Comparison of ENCODE assay signal across 8 mouse cellular contexts in genomic region chr3:36330656-36331055, GRCm38 (mm10).
DNase-seq lines count a peak whose midpoint lies in the region; ATAC-seq and TF ChIP-seq lines count a peak whose summit lies in the region.

No protein-coding gene starts in this region.

- DNase-seq in cerebellum, adult 2 months, result peak in 1 of 2 experiments; percentile 7
- DNase-seq in cerebellum, adult 11 months, result no peak
- peak; percentile 45 for DNase-seq in neural tube, embryonic 10.5 days (ENCODE audit: extremely low spot score, low spot score)
- peak; percentile 63 for DNase-seq in brain, embryonic 14.5 days (ENCODE audit: low read depth)
- peak; percentile 32 for DNase-seq in gastrocnemius, postnatal 14 days
- DNase-seq in ovary, adult 18-20 months (ENCODE audit: low spot score), result no peak

- no peak overlapping the region for H3K4me2 ChIP-seq in neural tube, embryonic 15.5 days
- no peak overlapping the region for H3K4me2 ChIP-seq in lung, embryonic 16.5 days (ENCODE audit: low read depth, low read length)

- no peaks in the 10 kb centered on the region for H3K9me3 ChIP-seq in neural tube, embryonic 15.5 days (replicated peaks)
- no peaks in the 10 kb centered on the region for H3K9me3 ChIP-seq in lung, embryonic 16.5 days (ENCODE audit: control insufficient read depth, low read length)

- no peaks in the 10 kb centered on the region for H3K4me1 ChIP-seq in cerebellum, adult 2 months (ENCODE audit: control insufficient read depth, insufficient read depth, low read length)
- no peaks in the 10 kb centered on the region for H3K4me1 ChIP-seq in neural tube, embryonic 15.5 days
- no peaks in the 10 kb centered on the region for H3K4me1 ChIP-seq in lung, embryonic 16.5 days (replicated peaks; ENCODE audit: control insufficient read depth, insufficient read depth, low read length)

- no peaks in the 10 kb centered on the region for H3K27me3 ChIP-seq in cerebellum, adult 2 months (ENCODE audit: control insufficient read depth, insufficient read depth, low read length)
- H3K27me3 ChIP-seq in neural tube, embryonic 15.5 days (replicated peaks), result no peaks in the 10 kb centered on the region
- H3K27me3 ChIP-seq in lung, embryonic 16.5 days (ENCODE audit: control insufficient read depth, insufficient read depth, low read depth, low read length), result no peaks in the 10 kb centered on the region

- H3K36me3 ChIP-seq in neural tube, embryonic 15.5 days, result no peaks in the 10 kb centered on the region
- H3K36me3 ChIP-seq in lung, embryonic 16.5 days (ENCODE audit: control insufficient read depth, insufficient read depth, low read length), result no peaks in the 10 kb centered on the region

- TF ChIP-seq POLR2A in cerebellum, adult 2 months (IDR thresholded peaks at IDR 0.05; ENCODE audit: borderline replicate concordance, insufficient read depth, low read length), result no peak
- TF ChIP-seq POLR2A in brain, embryonic 14.5 days (IDR thresholded peaks at IDR 0.05; ENCODE audit: borderline replicate concordance, extremely low read depth, insufficient read depth, insufficient read length, poor library complexity, severe bottlenecking), result no peak

- no peak overlapping the region for H3K9ac ChIP-seq in neural tube, embryonic 15.5 days (replicated peaks)
- H3K9ac ChIP-seq in lung, embryonic 16.5 days (ENCODE audit: low read length), result no peak overlapping the region

- TF ChIP-seq CTCF in cerebellum, adult 2 months (IDR thresholded peaks at IDR 0.05; ENCODE audit: borderline replicate concordance, insufficient read depth, low read depth, low read length), result 0 out of 2 replicates have a peak, but pooled peaks have one; percentile 32
- peak; percentile 48; the same call in 1 of the 2 replicates for TF ChIP-seq CTCF in brain, embryonic 14.5 days (IDR thresholded peaks at IDR 0.05; ENCODE audit: borderline replicate concordance, extremely low read depth, insufficient read depth, insufficient read length)

- H3K27ac ChIP-seq in cerebellum, adult 2 months (ENCODE audit: insufficient read depth, low read length), result no peak overlapping the region
- no peak overlapping the region for H3K27ac ChIP-seq in neural tube, embryonic 15.5 days (replicated peaks)
- H3K27ac ChIP-seq in lung, embryonic 16.5 days (ENCODE audit: low read length), result no peak overlapping the region

- H3K4me3 ChIP-seq in cerebellum, adult 2 months (replicated peaks; ENCODE audit: insufficient read depth, low read depth, low read length), result no peak overlapping the region
- H3K4me3 ChIP-seq in neural tube, embryonic 15.5 days (replicated peaks), result no peak overlapping the region
- H3K4me3 ChIP-seq in lung, embryonic 16.5 days (ENCODE audit: low read length), result no peak overlapping the region

- intact Hi-C loops in gastrocnemius, postnatal 14 days (cut with DNase I; ENCODE audit: low total_unique reads), result no loop called here

- 29% methylated on average over 9 of the region's 9 CpGs for WGBS in cerebellum, adult 2 months
- whole genome bisulfite sequencing in neural tube, embryonic 15.5 days, result 41% methylated on average over 9 of the region's 9 CpGs
- 33% methylated on average over 9 of the region's 9 CpGs for WGBS in lung, embryonic 16.5 days

- no peak for ATAC-seq in neural tube, embryonic 15.5 days (ENCODE audit: low FRiP score)
- peak; percentile 17; the same call in 1 of the 2 replicates for ATAC-seq in lung, embryonic 16.5 days (ENCODE audit: low read depth)

Comparison
In these comparisons a context has a peak if more than half of its experiments do, and no peak if none do; other contexts are left out.
1. DNase-seq: peak in neural tube, embryonic 10.5 days (single experiment), brain, embryonic 14.5 days (single experiment) and gastrocnemius, postnatal 14 days (single experiment); none in cerebellum, adult 11 months (single experiment) and ovary, adult 18-20 months (single experiment).